Mouse (Mus musculus): ENCODE results near the gene 1110017D15Rik. TPM values are rescaled to one million over a fixed set of nuclear protein-coding genes. Genes with fewer than 3 reads are reported as not detected.

The 1110017D15Rik gene
- total RNA-seq (2014; fragmentation: Nextera tagmentation) (not detected in 2 replicates), total RNA-seq (2017) (not detected in 2 replicates)

- ATAC-seq (replicated peaks; ENCODE audit: low FRiP score, low TSS enrichment, poor library complexity, severe bottlenecking): no peak
Measured at GRCm38 (mm10) chr4:41517233-41517632, at the start of gene 1110017D15Rik. Gene 1110017D15Rik (minus strand): TSS chr4:41517333.

GRCm38 (mm10) chr4:41566123-41566522 lies 49.0 kb upstream of the 1110017D15Rik start:
- ATAC-seq (replicated peaks; ENCODE audit: low FRiP score, low TSS enrichment, poor library complexity, severe bottlenecking): no peak

DNA sequence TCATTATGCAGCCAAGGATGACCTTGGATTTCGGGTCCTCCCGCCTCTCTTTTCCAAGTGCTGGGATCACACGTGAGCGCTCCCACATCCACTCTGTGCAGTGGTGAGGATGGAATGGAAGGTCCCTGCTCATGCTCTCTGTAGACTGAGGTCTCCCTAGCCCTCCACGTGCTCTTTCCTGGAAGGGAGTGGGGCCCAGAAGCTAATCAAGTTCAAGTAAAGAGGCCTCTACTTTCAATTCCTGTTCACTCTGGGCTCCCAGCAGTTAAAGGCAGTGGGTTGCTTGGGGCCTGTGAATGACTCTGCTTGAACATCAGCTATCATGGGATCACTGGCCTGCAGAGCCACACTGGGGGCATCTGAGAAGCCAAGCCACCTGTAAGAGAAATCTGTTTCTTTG lies 46.2 kb upstream of the 1110017D15Rik start:
- no peak for ATAC-seq (replicated peaks; ENCODE audit: low FRiP score, low TSS enrichment, poor library complexity, severe bottlenecking)

DNA sequence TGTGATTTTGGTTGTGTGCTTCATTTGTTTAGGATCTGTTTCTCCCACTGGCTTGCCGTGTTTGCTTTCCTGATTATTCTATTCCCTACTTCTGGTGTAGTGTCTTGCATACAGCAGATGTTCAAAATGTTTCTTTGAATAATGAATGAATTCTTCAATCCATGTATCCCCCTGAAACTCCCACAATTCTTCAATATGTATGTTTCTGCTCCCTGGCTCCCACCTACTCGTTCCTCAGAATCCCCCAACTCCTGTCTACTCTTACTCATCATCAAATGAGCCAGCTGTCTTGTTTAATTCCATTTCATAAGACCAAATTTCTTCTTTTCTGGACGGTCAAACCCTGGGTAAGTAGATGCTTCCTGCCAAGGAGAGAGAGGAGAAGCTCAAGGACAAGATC lies 40.0 kb upstream of the 1110017D15Rik start:
- ATAC-seq (replicated peaks; ENCODE audit: low FRiP score, low TSS enrichment, poor library complexity, severe bottlenecking): no peak

DNA sequence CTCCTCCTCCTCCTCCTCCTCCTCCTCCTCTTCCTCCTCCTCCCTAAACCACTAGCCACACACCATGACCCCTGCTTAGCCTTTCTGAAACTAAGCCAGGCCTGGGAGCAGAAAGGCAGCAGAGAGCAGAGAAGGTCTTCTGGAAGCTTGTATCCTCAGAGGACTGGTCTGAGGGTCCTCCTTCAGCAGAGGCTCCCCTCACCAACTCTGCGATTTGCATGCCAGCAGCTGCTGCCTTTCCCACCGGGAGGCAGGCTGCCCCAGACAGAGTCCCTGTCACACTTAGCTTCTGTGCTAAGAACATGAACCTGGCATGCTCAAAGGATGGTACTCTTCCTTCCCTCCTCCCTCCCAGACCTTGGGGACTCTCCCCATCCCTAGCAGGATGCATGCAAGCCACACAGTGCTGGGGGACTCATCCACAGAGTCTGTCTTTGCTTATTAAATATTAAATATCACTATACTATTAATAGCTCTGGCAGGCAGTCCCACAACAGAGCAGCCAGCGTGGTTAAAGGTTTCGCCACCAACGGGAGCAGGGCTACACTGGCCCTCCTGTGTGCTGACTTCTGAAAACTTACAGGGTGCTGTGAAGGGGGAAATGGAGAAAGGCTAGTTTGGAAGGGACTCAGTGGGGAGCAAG lies 39.3 kb upstream of the 1110017D15Rik start:
- ATAC-seq (replicated peaks; ENCODE audit: low FRiP score, low TSS enrichment, poor library complexity, severe bottlenecking): no peak

DNA sequence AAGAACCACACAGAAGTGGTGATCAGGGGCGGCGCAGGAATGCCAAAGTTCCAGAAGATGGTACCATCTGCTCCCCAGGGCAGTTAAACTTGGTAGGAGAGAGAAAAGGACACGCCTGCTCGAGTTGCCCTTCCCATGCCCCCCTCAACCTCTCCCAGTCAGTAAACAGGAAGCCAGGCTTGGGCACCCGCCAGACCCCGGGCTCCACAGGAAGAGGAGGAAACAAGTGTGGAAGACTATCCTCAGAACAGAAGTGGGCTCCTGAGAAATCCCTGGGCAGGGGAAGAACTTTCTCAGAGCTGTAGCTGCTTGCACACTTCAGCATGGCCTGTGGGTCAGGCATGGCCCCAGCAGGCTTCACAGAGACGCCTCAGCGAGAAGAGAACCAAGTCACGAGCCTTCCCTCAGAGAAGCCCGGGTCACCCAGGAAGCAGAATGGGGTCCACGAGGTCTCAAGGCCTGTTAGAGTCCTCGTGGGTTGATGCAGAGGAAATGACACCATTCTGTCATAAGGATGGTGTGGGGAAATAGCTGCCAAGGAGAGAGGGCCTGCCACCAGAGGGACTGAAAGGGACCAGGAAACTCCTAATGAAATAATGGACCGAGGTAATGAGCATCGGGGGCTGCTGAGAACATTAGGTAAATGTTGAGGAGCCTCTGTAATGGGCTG lies 38.0 kb upstream of the 1110017D15Rik start:
- ATAC-seq (replicated peaks; ENCODE audit: low FRiP score, low TSS enrichment, poor library complexity, severe bottlenecking): no peak

- ATAC-seq (replicated peaks; ENCODE audit: low FRiP score, low TSS enrichment, poor library complexity, severe bottlenecking): no peak
Measured at GRCm38 (mm10) chr4:41553116-41553515, 36.0 kb upstream of the 1110017D15Rik start.

DNA sequence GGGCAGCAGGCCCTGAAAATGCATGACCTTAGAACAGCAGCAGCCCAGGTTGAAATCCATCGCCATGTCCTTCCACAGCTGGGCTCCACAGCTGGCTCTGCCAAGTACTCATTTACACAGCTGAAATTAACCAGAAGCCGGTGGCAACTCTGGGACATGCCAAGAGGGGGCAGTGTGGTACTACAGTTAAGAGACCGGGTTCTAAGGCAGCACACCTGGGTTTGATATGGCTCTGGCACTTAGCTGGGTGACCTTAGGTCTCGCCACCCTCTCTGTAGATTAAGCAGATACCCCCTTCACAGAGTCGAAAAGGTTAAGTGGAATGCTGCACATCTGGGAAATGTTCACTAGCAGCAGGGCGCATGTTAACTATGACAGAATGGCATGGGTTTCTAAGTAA lies 35.4 kb upstream of the 1110017D15Rik start:
- ATAC-seq (replicated peaks; ENCODE audit: low FRiP score, low TSS enrichment, poor library complexity, severe bottlenecking): peak; percentile 70

DNA sequence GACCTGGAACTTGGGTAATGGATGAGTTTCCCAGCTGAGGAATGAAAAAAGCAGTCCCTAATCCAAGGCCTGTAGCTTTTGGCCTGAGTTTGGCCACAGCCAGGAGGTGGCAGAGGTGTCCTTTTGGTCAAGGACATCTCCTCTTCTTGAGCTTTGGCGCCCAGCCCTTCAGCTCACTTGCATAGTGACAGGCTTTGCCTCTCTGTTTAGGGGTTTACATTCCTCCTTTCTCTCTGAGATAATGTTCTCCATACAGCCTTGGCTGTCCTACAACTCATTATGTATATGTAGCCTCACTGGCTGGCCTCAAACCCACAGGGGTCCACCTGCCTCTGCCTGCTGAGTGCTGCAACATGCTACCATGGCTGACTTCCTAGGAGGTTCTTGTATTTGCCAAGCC lies 30.0 kb upstream of the 1110017D15Rik start:
- no peak for ATAC-seq (replicated peaks; ENCODE audit: low FRiP score, low TSS enrichment, poor library complexity, severe bottlenecking)

DNA sequence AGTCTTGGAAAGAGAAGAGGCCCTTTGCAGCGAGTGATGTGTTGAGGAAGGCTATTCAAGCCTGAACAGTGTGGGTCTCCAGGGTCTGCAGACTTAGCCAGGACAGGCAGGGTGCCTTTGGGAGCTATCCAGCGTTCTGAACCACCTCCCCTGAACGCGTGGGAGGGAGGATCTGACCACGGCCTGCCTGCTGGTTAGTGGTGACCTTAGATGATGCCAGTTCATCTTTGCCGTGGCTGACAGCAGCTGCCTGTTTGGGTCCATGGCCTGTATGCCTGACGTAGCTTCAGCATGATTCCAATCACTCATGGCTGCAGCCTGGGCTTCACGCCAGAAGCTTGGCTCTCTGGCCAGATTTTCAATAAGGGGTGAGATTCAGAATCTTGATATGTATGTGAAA lies 28.9 kb upstream of the 1110017D15Rik start:
- no peak for ATAC-seq (replicated peaks; ENCODE audit: low FRiP score, low TSS enrichment, poor library complexity, severe bottlenecking)

DNA sequence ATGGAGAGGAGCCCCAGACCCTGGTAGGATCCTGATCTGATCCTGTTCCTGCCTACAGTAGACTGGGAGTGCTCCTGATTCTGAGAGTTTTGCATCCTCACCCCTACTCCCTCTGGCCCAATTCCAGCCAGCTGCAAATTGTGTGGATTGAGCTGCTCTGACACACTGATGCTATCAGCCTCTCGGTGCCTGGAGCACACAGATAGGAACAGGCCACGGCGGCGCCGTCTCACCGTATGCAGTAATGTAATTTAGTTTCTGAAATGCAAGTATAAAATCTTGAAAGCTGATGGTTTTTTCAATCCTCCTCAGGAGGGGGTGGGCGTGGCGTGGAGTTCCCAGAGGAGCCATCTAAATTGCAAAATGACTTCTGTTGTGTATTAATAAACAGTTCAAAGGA lies 25.0 kb upstream of the 1110017D15Rik start:
- ATAC-seq (replicated peaks; ENCODE audit: low FRiP score, low TSS enrichment, poor library complexity, severe bottlenecking): no peak

GRCm38 (mm10) chr4:41534866-41535265 lies 17.7 kb upstream of the 1110017D15Rik start:
- ATAC-seq (replicated peaks; ENCODE audit: low FRiP score, low TSS enrichment, poor library complexity, severe bottlenecking): no peak

- 0 out of 2 replicates have a peak, but pooled peaks have one; percentile 67 for ATAC-seq (replicated peaks; ENCODE audit: low FRiP score, low TSS enrichment, poor library complexity, severe bottlenecking)
Measured at GRCm38 (mm10) chr4:41532420-41532819, 15.3 kb upstream of the 1110017D15Rik start.

GRCm38 (mm10) chr4:41527996-41528395 lies 10.9 kb upstream of the 1110017D15Rik start:
- no peak for ATAC-seq (replicated peaks; ENCODE audit: low FRiP score, low TSS enrichment, poor library complexity, severe bottlenecking)

DNA sequence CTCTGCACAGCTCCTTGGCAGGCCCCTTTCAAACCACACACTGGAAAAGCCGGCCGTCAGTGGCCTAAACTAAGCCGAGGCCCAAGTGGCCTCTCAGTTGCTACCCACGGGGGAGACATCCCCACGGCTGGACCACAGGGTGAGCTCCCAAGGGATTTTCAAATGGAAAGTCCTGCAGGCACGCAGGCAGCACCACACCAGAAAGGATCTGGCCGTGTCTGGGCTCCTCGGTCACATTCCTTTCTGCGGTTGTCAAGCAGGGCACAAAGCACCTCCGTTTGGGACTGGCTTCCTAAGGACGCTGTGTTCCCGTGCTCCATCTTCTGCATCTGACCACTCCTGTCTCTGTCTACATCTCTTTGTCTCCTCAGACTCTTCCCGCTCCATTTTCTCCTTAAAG lies 9.9 kb upstream of the 1110017D15Rik start:
- no peak for ATAC-seq (replicated peaks; ENCODE audit: low FRiP score, low TSS enrichment, poor library complexity, severe bottlenecking)

GRCm38 (mm10) chr4:41526553-41526952 lies 9.4 kb upstream of the 1110017D15Rik start:
- no peak for ATAC-seq (replicated peaks; ENCODE audit: low FRiP score, low TSS enrichment, poor library complexity, severe bottlenecking)

GRCm38 (mm10) chr4:41524829-41525228 lies 7.7 kb upstream of the 1110017D15Rik start:
- no peak for ATAC-seq (replicated peaks; ENCODE audit: low FRiP score, low TSS enrichment, poor library complexity, severe bottlenecking)

- no peak for ATAC-seq (replicated peaks; ENCODE audit: low FRiP score, low TSS enrichment, poor library complexity, severe bottlenecking)
Measured at GRCm38 (mm10) chr4:41523839-41524238, 6.7 kb upstream of the 1110017D15Rik start.

- ATAC-seq (replicated peaks; ENCODE audit: low FRiP score, low TSS enrichment, poor library complexity, severe bottlenecking): no peak
Measured at GRCm38 (mm10) chr4:41522788-41523187, 5.7 kb upstream of the 1110017D15Rik start.

DNA sequence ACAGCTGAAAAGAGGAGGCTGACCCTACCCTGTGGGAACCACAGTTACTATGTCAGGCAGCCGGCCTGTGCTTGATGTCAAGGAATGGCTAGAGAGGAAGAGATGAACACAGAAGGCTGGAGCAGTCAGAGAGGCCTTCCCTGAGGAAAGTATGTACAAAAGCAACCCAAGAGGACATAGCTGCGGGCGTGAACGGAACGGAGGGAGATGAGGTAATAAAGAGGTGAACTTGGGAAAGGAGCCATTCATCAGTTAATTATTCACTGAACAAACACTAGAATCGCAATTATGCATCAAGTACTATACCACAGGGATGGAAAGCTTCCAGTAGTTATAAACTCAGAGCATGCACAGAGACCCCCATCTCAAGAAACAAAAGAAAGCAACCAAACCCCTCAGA lies 5.0 kb upstream of the 1110017D15Rik start:
- no peak for ATAC-seq (replicated peaks; ENCODE audit: low FRiP score, low TSS enrichment, poor library complexity, severe bottlenecking)

- ATAC-seq (replicated peaks; ENCODE audit: low FRiP score, low TSS enrichment, poor library complexity, severe bottlenecking): no peak
Measured at GRCm38 (mm10) chr4:41520641-41521040, 3.5 kb upstream of the 1110017D15Rik start.
